Mouse (Mus musculus): Measurements from ENCODE around the gene Afm.
A peak's percentile ranks its signal among the peaks of the same experiment; 100 is the strongest.

The Afm gene

DNA sequence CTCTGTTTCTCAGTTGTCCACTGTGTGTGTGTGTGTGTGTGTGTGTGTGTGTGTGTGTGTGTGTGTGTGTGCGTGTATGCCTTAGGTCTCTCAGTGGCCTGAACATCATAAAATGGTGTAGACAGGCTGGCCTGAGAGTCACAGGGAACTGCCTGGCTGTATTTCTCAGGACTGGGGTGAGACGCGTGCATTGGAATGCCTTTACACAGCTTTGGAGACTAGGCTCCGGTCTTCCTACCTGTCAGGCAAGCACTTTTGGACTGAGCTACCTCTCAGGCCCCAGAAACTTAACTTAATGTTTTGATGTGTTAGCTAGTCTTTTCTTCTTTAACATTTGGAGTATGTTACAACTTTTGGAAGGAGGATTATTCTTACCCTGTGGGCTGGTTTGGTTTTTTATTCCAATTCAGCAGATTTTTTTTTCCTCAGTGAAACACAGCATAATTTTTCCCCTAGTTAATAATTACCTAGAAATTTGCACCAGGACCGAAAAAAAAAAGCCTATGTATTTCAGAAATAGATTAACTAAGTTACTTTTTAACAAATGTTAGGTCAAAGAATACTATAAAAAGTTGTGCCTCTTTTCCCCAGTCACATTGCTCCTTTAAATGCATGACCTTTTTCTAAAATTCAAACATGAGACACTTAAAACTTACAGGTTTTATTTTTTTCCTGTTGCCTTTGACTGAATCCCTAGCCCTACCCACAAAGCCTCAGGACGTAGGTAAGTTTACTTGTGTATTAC lies at the start of gene Afm:
Afm (plus strand) TSS at position 577 of the 745 bp plus-strand sequence.
- no peak for DNase-seq (ENCODE audit: low read depth, low spot score)

DNA sequence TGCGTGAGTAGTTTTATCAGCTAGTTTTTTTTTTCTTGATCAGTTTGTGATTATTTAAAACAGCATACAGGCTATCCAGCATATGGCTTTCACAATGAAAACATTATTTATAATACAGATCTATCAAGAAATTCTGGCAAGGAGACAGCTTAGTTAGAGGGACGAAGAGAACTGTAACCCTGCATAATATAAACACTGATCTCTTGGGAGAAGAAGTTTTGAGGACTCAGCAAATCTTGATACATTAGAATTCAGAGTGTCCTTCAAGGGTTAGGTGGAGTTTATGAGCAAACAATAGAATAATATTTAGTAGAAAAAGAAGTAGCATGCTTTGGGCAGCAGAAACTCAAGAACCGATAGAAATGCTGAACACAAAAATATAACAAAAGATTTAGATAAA lies 47.9 kb upstream of the Afm start:
- no peak for DNase-seq (ENCODE audit: low read depth, low spot score)

DNA sequence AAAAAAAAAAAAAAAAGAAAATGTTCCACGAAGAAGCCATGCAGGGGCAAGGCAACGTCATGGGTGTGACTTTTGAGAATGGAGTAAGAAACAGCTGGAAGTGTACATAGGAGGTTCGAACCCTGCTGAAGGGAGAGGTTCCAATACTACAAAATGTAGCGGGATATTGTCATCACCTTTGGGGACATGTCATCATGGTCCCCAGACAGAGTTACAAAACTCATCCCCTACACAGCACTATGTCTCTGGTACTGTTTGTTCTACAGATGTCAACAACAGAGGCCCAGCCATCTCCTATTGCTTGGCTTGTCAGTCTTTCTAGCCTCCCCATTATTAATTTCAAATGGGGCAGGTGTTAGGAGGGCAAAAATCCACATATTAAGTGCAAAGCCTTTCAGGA lies 44.8 kb upstream of the Afm start:
- DNase-seq (ENCODE audit: low read depth, low spot score), result no peak

DNA sequence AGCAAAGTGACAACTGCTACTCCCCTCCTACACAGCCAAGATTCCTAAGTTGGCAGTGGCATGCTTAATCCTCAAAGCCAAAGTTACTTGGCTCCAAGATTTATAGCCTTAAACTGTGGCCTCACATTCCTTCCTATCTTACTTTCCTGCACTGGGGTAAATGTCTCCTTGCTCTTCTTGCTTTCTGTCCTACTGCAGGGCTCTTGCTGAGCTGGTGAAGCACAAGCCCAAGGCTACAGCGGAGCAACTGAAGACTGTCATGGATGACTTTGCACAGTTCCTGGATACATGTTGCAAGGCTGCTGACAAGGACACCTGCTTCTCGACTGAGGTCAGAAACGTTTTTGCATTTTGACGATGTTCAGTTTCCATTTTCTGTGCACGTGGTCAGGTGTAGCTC lies 44.4 kb upstream of the Afm start:
- no peak for DNase-seq (ENCODE audit: low read depth, low spot score)

DNA sequence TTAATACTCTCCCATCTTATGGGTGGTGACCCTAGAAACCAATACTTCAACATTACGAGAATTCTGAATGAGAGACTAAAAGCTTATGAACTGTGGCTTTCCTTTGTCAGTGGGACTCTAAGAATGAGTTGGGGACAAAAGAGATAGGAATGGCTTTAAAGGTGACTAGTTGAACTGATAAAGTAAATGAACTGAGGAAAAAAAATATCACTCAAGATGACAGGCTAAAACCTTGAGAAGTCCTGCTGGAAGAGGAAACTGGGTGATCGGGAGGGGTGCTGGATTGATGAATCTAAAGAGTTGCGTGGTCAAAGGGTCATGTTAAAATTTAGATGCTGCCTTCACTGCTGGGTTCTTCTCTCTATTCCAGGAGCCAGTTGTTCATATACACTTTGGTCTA lies 42.0 kb upstream of the Afm start:
- no peak for DNase-seq (ENCODE audit: low read depth, low spot score)

DNA sequence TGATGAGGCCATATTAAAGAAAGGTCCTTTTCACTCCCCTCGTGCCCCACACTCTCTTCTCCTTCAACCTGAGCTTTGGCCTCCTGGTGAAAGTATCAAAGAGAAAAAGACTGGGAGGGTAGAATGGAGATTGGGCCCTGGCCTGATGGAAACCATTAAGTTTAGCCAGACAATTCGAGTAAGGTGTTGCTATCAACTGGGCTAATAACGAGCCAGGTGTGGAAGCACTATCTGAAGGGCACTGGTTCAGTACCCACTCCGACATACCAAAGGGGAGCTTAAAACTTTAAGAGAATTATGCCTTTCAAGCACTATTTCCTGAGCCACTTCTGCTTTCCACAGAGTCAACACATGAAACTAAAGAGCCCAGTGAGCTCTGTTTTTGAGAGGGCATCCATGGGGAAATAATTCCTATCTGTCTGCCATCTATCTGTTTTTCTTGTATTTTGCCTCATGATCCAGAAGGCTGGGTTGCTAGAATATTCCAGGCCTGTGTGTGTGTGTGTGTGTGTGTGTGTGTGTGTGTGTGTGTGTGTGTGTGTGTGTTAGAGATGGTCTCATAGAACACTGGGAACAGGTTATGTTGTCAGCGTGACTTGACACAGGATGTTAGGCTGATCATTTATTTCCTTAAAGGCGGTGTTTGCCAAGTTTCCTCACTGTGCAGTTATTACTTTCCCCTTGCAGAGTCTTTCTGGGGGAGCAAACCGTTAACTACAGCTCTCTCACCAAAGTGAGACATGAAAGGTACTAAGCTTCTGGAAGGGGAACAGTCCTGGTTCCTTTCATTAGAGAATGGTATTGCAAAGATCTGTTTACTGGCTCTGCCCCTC lies 41.2 kb upstream of the Afm start:
- no peak for DNase-seq (ENCODE audit: low read depth, low spot score)

DNA sequence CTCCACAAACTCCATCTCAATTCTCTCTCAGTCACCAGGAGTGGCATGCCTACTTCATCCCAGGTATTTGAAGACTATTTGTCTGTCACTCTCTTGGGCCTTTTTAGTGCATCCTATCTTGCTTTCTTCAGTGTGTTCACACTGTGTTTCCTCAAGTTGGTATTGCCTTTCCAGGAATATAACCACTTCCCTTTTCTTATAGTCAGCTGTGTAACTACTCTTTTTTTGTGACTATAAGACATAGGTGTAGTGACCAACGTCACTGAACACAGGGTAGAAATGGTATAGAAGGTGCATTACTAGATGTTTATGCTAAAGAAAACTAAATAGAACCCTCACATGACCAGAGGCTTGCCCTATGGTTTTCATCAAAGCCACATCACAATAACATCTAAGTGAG lies 39.8 kb upstream of the Afm start:
- DNase-seq (ENCODE audit: low read depth, low spot score), result no peak

DNA sequence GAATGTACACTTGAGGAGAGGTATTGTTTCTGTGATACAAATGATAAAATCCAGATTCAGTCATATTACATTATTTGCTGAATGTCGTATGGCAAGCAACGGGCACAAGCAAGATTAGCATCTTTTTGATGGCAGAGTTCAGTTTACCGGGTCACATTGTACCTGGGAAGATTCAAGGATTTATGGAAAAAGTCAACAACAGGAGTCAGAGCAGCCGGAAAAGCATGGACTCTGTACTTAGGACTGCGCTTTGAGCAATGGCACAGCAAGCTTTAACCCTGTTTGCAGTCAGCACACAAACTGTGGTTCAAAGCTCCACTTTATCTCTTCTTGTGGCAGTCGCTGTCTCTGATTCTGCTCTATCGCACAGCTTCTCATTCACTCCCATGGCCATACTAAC lies 33.1 kb upstream of the Afm start:
- no peak for DNase-seq (ENCODE audit: low read depth, low spot score)

DNA sequence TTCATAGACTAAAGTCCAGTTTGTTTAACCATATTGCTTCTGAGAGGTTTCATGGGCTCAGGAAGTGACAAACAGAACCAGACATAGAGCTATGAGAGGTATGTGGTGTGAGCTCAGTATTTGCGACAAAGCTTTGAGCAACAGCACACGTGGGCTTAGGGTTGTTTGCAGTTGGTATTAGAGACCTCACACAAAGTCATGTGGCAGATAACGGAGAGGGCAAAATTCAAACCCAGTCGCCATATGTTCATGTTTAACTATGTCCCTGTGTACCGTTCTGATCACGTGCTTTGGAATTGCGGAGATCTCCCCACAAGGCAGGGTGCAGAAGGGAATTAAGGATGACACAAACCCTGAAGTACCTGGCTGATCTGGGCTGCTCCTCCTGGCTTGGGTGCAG lies 30.4 kb upstream of the Afm start:
- no peak for DNase-seq (ENCODE audit: low read depth, low spot score)

DNA sequence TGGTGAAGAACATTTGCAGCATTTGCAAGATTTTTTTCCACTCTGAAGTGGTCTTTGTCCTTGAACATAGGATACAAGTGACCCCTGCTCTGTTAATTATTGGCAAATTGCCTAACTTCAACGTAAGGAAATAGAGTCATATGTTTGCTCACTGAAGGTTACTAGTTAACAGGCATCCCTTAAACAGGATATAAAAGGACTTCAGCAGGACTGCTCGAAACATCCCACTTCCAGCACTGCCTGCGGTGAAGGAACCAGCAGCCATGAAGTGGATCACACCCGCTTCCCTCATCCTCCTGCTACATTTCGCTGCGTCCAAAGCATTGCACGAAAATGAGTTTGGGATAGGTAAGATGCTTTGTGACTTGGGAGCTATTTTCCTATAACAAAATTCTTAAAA lies 28.2 kb upstream of the Afm start, which contains the start of gene Afp:
Afp (plus strand) TSS at position 220 of the 400 bp plus-strand sequence.
- DNase-seq (ENCODE audit: low read depth, low spot score), result no peak

DNA sequence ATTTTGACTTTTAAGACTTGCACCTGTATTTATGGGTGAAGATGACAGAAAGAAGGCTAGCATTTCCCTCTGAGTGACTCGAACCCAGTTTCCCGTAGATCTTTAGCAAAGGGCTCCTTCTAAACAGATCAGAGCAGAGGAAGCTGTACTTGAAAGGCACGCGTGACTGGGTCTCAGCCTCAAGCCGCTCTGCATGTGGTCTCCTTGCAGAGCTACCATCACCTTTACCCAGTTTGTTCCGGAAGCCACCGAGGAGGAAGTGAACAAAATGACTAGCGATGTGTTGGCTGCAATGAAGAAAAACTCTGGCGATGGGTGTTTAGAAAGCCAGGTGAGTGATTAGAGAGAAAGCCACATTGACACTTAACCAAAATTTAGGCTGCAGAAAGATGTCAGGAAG lies 26.3 kb upstream of the Afm start:
- no peak for DNase-seq (ENCODE audit: low read depth, low spot score)

DNA sequence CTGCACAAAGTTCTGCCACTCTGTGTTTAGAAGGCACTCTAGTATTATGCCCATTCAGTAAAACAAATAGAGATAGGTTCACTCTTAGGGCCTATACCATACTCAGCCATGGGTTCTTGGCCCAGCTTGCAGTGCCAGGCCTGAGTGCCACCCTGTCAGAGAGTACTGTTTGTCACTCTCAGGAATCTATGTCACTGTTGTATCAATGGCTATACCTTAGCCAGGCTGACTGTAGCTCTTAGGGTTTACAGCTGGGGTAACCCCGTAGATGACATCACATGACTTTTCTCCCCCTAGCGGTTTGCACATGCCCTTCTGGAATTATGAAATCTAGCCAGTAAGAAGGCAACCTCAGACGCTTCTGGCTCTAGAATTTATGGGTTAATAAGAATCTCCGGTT lies 24.4 kb upstream of the Afm start:
- DNase-seq (ENCODE audit: low read depth, low spot score), result no peak

DNA sequence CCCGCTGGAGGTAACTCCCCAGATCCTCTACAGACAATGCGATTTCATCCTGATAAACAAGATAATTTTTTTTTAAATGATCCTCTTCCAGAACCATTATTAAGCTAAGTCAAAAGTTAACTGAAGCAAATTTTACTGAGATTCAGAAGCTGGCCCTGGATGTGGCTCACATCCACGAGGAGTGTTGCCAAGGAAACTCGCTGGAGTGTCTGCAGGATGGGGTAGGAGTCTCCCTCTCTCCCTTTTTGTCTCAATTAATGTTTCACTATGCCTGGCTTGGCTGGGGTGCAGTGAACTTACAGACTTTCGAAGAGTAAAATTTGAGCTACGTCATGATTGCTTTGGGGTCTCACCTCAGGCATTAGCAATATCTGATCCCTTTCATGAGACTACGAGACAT lies 19.2 kb upstream of the Afm start:
- DNase-seq (ENCODE audit: low read depth, low spot score), result no peak

DNA sequence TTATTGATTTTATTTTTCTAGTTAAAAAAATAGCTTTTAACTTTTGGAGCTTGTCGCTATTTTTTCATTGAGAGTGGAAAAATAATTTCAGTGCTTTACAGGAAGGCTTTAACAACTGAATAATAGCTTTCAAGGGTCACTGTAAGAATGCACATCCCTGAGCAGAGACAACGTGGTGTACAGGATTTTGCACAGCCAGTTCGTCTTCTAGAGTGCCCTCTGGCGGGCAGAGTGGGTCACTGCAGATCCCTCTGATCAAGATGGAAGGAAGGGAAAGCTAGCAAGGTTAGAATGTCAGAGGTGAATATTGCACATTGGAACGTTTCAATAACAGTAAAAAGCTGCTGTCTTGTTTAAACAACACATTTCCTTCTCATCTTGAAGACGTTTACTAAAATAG lies 18.0 kb upstream of the Afm start:
- DNase-seq (ENCODE audit: low read depth, low spot score), result peak; percentile 27

DNA sequence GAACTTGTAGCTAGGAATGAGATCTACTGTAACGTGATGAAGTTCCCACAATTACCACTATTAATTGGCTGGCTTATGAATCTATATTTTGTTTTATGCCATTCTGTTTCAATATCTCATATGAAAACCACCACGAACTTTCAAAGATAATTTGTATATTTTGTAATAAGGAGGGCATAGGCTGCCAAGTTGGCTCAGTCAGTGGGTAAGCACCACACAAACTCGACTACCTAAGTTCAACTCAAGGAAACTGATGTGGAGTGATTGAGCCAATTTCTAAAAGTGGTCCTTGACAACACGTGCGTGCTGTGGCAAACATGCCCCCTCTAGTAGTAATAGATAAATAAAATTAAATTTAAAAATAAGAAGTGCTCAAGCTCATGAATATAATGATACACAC lies 17.0 kb upstream of the Afm start:
- DNase-seq (ENCODE audit: low read depth, low spot score), result no peak

DNA sequence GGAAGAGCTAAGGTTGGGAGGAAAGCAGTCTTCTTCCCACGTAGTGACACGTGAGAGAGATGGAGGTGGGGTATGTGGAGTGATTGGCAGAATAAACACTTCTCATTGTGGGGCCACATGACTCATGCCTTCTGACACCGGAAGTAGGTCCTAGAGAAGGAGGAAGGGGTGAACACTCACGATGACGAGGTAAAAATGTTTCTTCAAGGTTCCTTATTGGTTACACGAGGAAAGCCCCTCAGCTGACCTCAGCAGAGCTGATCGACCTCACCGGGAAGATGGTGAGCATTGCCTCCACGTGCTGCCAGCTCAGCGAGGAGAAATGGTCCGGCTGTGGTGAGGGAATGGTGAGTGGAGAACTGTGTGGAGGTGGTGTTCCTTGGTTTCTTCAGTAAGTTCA lies 14.0 kb upstream of the Afm start:
- no peak for DNase-seq (ENCODE audit: low read depth, low spot score)

DNA sequence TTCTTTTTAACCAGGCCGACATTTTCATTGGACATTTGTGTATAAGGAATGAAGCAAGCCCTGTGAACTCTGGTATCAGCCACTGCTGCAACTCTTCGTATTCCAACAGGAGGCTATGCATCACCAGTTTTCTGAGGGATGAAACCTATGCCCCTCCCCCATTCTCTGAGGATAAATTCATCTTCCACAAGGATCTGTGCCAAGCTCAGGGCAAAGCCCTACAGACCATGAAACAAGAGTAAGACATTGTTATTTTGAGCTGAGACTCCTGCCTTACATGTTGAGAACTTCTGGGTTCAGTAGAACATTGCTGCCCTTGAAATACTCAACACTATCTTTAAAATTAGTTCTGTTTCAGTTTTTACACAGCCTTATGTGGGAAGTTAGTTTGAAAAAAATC lies 12.2 kb upstream of the Afm start:
- no peak for DNase-seq (ENCODE audit: low read depth, low spot score)

DNA sequence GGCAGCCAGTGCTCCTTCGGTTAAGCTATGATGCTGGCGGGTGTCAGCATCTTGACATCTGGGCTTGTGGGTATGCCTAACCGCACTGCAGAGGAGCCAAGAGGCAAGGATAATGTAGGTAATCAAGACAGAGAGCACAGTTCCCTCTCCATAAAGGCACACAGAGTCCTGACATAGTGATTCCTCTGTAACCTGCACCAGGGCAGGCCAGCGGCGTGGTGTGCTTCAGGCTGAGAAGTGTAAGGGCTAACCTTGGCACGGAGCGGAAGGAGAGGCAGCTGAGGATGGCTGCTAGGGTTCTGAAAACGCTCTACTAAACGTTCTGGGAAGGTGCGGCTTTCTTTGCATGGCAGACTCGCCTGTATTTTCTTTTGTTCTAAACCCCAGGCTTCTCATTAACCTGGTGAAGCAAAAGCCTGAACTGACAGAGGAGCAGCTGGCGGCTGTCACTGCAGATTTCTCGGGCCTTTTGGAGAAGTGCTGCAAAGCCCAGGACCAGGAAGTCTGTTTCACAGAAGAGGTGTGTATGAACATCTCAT lies 11.3 kb upstream of the Afm start:
- no peak for DNase-seq (ENCODE audit: low read depth, low spot score)

DNA sequence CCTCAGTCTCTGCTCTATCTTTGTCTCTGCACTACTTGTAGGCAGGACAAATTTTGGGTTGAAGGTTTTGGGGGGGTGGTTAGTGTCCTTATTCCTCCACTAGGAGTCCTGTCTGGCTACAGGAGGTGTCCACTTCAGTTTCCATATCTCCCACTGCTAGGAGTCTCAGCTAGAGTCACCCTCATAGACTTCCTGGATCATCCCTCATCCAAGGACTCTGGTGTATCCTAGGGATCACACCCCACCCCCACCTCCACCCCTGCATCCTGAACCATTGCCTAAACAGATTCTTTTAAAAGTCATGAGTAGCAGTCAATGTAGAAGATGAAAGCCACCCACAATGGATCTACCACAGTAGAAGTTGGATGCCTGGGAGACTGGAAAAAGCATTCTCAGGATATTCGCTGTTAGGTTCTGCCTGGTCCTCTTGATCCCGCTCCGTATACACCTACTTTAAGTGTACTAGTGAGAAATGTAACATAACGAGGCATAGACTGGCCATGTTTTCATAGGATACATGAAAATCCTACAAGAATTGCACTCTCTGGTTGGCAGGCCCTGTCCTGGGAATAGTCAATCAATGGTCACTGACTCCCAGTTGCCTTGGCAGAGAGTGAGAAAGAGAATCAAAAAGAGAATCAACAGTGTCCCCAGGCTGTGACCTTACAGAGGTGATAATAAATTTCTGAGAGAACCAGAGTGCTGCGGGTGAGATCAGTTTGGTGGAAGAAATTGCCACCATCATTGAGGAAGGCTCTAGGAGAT lies 8.7 kb upstream of the Afm start:
- no peak for DNase-seq (ENCODE audit: low read depth, low spot score)

DNA sequence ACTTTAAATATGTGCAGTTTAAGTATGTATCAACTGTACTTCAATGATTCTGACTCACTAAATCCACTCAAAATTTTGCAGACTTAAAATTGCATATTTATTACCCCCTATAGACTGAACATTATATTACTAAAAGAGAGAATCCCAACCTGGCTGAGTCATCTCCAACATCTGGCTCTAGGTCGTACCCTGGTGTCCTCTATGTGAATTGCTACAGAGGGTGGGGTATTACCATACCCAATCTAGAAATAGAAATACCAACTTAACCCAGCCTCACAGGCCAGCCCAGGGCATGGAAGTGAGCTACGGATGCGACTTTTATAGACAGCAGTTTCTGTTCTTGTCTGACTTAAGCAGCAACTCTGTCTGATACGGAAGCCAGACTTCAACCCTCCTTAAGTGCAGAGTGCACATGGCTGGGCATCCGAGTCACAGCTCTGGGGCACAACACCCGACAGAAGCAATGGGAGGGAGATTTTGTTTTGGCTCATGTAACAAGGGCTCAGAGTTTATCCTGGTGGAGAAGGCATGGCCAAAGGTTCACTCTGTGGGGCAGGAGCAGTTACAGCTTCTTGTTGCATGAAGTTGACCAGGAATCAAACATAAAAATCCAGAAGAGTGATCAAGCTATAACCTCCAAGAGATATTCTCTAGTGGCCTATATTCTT lies 6.3 kb upstream of the Afm start:
- DNase-seq (ENCODE audit: low read depth, low spot score), result no peak

DNA sequence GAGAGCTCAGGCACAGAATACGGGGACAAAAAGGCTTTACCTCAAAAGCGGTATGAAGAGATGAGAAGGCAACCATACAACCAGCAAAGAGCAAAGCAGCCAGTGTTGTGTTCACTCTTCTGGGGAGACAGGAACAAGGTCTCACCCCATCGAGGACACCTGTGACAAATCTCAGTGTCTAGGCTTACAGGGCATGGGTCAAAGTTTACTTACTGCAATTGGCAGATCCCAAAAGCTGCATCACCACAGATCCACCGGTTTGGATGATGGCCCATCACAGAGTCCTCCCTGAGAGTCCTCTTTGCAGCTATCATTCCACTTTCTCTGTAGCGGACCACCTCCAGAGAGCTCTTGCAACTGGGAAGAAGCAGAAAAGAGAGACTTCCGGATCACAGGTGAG lies 3.2 kb upstream of the Afm start:
- no peak for DNase-seq (ENCODE audit: low read depth, low spot score)

DNA sequence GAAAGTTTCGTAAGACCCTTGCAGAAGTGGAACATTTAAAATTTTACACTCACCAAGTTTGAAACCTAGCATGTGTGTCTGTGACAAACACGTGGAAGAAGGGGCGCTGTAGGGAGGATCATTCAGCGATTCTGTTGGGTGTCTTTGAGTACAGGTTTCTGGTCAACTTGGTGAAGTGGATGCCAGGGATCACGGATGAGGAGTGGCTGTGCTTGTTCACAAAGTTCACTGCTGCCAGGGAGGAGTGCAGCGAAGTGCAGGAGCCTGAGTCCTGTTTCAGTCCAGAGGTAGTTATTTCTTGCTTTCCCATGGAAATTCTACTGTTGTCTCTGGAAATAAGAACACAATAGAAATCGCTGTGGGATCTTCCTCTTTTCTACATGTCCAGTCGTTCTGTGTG lies 32.5 kb downstream of the Afm start:
- DNase-seq (ENCODE audit: low read depth, low spot score), result no peak

Measured in c-Kit-negative CD71-positive TER-119-positive erythroid progenitor cells, embryonic 14.5 days (primary cell).